ENCODE assay signal across 8 mouse cellular contexts in the genomic region with DNA sequence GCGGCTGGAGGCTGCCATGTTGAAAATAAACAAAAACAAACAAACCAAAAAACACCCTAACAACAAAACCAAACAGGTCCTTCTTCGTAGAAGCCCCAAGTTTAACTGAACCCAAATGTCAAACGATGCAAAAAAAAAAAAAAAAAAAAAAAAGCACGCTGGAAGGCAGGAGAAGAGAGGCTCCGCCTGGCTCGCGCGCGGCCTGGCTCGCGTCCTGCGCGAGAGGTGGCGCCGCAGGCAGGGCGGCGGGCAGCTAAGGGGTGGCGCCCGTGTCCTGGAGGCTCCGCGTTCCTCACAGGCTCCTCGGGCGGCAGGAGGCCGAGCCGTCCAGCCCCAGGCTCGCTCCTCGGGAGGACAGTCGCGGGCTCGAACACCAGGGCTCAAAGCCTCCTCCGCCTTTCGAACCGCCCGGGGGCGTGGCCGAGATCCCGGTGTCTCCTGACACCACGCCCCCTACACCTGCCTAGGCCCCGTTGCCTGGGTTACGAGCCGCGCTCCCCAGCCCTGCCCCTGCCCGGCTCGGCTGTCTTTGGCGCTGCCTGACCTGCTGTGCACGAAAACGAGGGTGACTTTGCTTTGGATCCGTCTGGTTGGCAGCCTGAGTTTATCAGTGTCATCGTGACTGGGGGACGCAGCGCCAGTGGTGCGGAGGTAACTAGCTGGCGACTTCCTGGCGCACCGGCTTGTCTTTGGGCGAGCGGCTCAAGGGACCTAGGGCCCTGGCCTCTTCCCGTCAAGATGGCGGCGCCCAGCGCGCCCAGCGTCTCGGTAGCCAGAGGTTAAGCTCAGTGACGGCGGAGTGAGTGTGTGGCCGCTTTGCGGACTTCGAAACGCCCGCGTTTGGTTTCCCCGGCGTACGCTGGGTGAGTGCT. TPM values are rescaled to one million over a fixed set of nuclear protein-coding genes. Genes with fewer than 3 reads are reported as not detected.
DNase-seq lines count a peak whose midpoint lies in the region; ATAC-seq and TF ChIP-seq lines count a peak whose summit lies in the region.

A gene (plus strand): TSS at position 270 of the 872 bp plus-strand sequence.
A gene (minus strand): TSS at position 384 of the 872 bp plus-strand sequence.

- peak within 1 kb of the TSS; percentile 77 for H3K9ac ChIP-seq in embryonic facial prominence, embryonic 13.5 days
- peak within 1 kb of the TSS; percentile 73 for H3K9ac ChIP-seq in limb, embryonic 12.5 days (replicated peaks)
- H3K9ac ChIP-seq in midbrain, embryonic 15.5 days = peak within 1 kb of the TSS; percentile 63

- peak; percentile 98 for ATAC-seq in embryonic facial prominence, embryonic 13.5 days (ENCODE audit: insufficient number of reproducible peaks, insufficient read depth, low FRiP score, low TSS enrichment, low read depth)
- ATAC-seq in limb, embryonic 12.5 days (ENCODE audit: insufficient number of reproducible peaks, insufficient read depth, low FRiP score, low TSS enrichment, low read depth) = peak; percentile 98
- peak; percentile 99 for ATAC-seq in midbrain, embryonic 15.5 days (replicated peaks)

- under 1% methylated on average over 65 of the region's 75 CpGs for WGBS in embryonic facial prominence, embryonic 13.5 days
- WGBS in kidney, adult 2 months = under 1% methylated on average over 74 of the region's 75 CpGs
- WGBS in limb, embryonic 12.5 days = under 1% methylated on average over 75 of the region's 75 CpGs
- WGBS in midbrain, embryonic 15.5 days = under 1% methylated on average over 74 of the region's 75 CpGs
- under 1% methylated on average over 74 of the region's 75 CpGs for WGBS in spleen, adult 2 months

- TF ChIP-seq POLR2A in kidney, adult 2 months (IDR thresholded peaks at IDR 0.05; ENCODE audit: low read depth, low read length) = peak; percentile 31
- peak; percentile 72 for TF ChIP-seq POLR2A in spleen, adult 2 months (IDR thresholded peaks at IDR 0.05; ENCODE audit: low read depth, low read length)

- H3K27me3 ChIP-seq in embryonic facial prominence, embryonic 13.5 days = no peaks in the 10 kb centered on the region
- H3K27me3 ChIP-seq in kidney, adult 2 months (replicated peaks; ENCODE audit: control insufficient read depth, insufficient read depth, low read length) = no peaks in the 10 kb centered on the region
- H3K27me3 ChIP-seq in limb, embryonic 12.5 days = no peaks in the 10 kb centered on the region
- no peaks in the 10 kb centered on the region for H3K27me3 ChIP-seq in midbrain, embryonic 15.5 days (replicated peaks)
- no peaks in the 10 kb centered on the region for H3K27me3 ChIP-seq in spleen, adult 2 months (ENCODE audit: control insufficient read depth, insufficient read depth, low read length)

- H3K4me3 ChIP-seq in embryonic facial prominence, embryonic 13.5 days = peak within 1 kb of the TSS; percentile 72
- H3K4me3 ChIP-seq in kidney, adult 2 months (ENCODE audit: insufficient read depth, low read depth, low read length) = peak within 1 kb of the TSS; percentile 81
- peak within 1 kb of the TSS; percentile 68 for H3K4me3 ChIP-seq in limb, embryonic 12.5 days (replicated peaks)
- H3K4me3 ChIP-seq in midbrain, embryonic 15.5 days = peak within 1 kb of the TSS; percentile 72
- H3K4me3 ChIP-seq in spleen, adult 2 months (ENCODE audit: extremely low read depth, insufficient read depth, insufficient read length) = peak within 1 kb of the TSS; percentile 74

- no peak for TF ChIP-seq CTCF in kidney, adult 2 months (conservative IDR thresholded peaks at IDR 0.05; ENCODE audit: insufficient read depth, insufficient read length, low read depth, low read length)
- peak; percentile 4; the same call in 1 of the 2 replicates for TF ChIP-seq CTCF in spleen, adult 2 months (IDR thresholded peaks at IDR 0.05; ENCODE audit: extremely low read depth, insufficient read depth, insufficient read length, insufficient replicate concordance)

- H3K36me3 ChIP-seq in embryonic facial prominence, embryonic 13.5 days = no peaks in the 10 kb centered on the region
- no peaks in the 10 kb centered on the region for H3K36me3 ChIP-seq in kidney, adult 2 months (ENCODE audit: control insufficient read depth, insufficient read depth, low read length)
- no peaks in the 10 kb centered on the region for H3K36me3 ChIP-seq in limb, embryonic 12.5 days
- H3K36me3 ChIP-seq in midbrain, embryonic 15.5 days (replicated peaks) = no peaks in the 10 kb centered on the region
- H3K36me3 ChIP-seq in spleen, adult 2 months (ENCODE audit: control insufficient read depth, insufficient read depth, low read length) = no peaks in the 10 kb centered on the region

- peak within 1 kb of the TSS; percentile 96 for H3K27ac ChIP-seq in embryonic facial prominence, embryonic 13.5 days
- peak within 1 kb of the TSS; percentile 99 for H3K27ac ChIP-seq in kidney, adult 2 months (ENCODE audit: insufficient read depth, low read depth, low read length)
- peak within 1 kb of the TSS; percentile 95 for H3K27ac ChIP-seq in limb, embryonic 12.5 days
- H3K27ac ChIP-seq in midbrain, embryonic 15.5 days = peak within 1 kb of the TSS; percentile 98
- H3K27ac ChIP-seq in spleen, adult 2 months (ENCODE audit: insufficient read depth, low read length) = peak within 1 kb of the TSS; percentile 98

- peak; percentile 96 for DNase-seq in 3134 (ENCODE audit: extremely low read depth, insufficient read length, low spot score)
- peak; percentile 99 to 100 for DNase-seq in adrenal gland, postnatal 36 days
- DNase-seq in heart, adult 18-20 months = peak; percentile 98
- peak; percentile 98 for DNase-seq in kidney, adult 2 months
- DNase-seq in spleen, adult 2 months (ENCODE audit: low read depth in 1 of 2, low spot score in 2 of 2) = peak; percentile 92 to 95

- peaks cover 9% of the 10 kb centered on the region for H3K4me1 ChIP-seq in embryonic facial prominence, embryonic 13.5 days
- peaks cover 6% of the 10 kb centered on the region for H3K4me1 ChIP-seq in kidney, adult 2 months (ENCODE audit: control insufficient read depth, insufficient read depth, low read length)
- H3K4me1 ChIP-seq in limb, embryonic 12.5 days (replicated peaks) = peaks cover 2% of the 10 kb centered on the region; the same call in 1 of the 2 replicates
- peaks cover 17% of the 10 kb centered on the region for H3K4me1 ChIP-seq in midbrain, embryonic 15.5 days
- H3K4me1 ChIP-seq in spleen, adult 2 months (ENCODE audit: control insufficient read depth, insufficient read depth, insufficient read length) = peaks cover 4% of the 10 kb centered on the region; the same call in 1 of the 2 replicates

- H3K9me3 ChIP-seq in embryonic facial prominence, embryonic 13.5 days = no peaks in the 10 kb centered on the region
- H3K9me3 ChIP-seq in limb, embryonic 12.5 days = no peaks in the 10 kb centered on the region
- H3K9me3 ChIP-seq in midbrain, embryonic 15.5 days = no peaks in the 10 kb centered on the region

- H3K4me2 ChIP-seq in embryonic facial prominence, embryonic 13.5 days = peak within 1 kb of the TSS; percentile 93
- H3K4me2 ChIP-seq in limb, embryonic 12.5 days = peak within 1 kb of the TSS; percentile 86
- peak within 1 kb of the TSS; percentile 94 for H3K4me2 ChIP-seq in midbrain, embryonic 15.5 days

RNA-seq across cellular contexts. Expression of the first gene that starts in this region (rescaled TPM):
- total RNA-seq in adrenal gland, postnatal 36 days (2021) = 10 to 100 TPM; 80.9 to 94.7 TPM
- polyA plus RNA-seq in embryonic facial prominence, embryonic 13.5 days (2015; fragmentation: Nextera tagmentation; extraction: Ambion mirVana) = 34.6 and 37.0 TPM in 2 replicates
- total RNA-seq in heart, adult 18-20 months (2021) = 10 to 100 TPM; 80.0 to 86.2 TPM
- polyA plus RNA-seq in kidney, adult 2 months (2012; rRNA removed) = 88.1 and 99.1 TPM in 2 replicates
- polyA plus RNA-seq in limb, embryonic 12.5 days (2016; fragmentation: Nextera tagmentation; extraction: Ambion mirVana) = 27.7 and 32.4 TPM in 2 replicates
- polyA plus RNA-seq in midbrain, embryonic 15.5 days (2015; fragmentation: Nextera tagmentation; extraction: Ambion mirVana) = 24.2 and 31.6 TPM in 2 replicates
- 16.9 and 19.4 TPM in 2 replicates for polyA plus RNA-seq in spleen, adult 2 months (2012; rRNA removed)

RNA-seq across cellular contexts. Expression of the second gene that starts in this region (rescaled TPM):
- total RNA-seq in adrenal gland, postnatal 36 days (2021) = 10 to 100 TPM; 19.0 to 22.9 TPM
- polyA plus RNA-seq in embryonic facial prominence, embryonic 13.5 days (2015; fragmentation: Nextera tagmentation; extraction: Ambion mirVana) = 24.5 and 25.3 TPM in 2 replicates
- total RNA-seq in heart, adult 18-20 months (2021) = 10 to 100 TPM; 10.9 to 12.0 TPM
- polyA plus RNA-seq in kidney, adult 2 months (2012; rRNA removed) = 8.6 and 10.3 TPM in 2 replicates
- 21.0 and 21.1 TPM in 2 replicates for polyA plus RNA-seq in limb, embryonic 12.5 days (2016; fragmentation: Nextera tagmentation; extraction: Ambion mirVana)
- polyA plus RNA-seq in midbrain, embryonic 15.5 days (2015; fragmentation: Nextera tagmentation; extraction: Ambion mirVana) = 37.8 and 41.1 TPM in 2 replicates
- 2.3 and 3.6 TPM in 2 replicates for polyA plus RNA-seq in spleen, adult 2 months (2012; rRNA removed)

Comparison
In these comparisons a context has a peak if more than half of its experiments do, and no peak if none do; other contexts are left out.
1. Peak in every context shown above with its lines: DNase-seq, ATAC-seq, H3K4me3 ChIP-seq and H3K27ac ChIP-seq.